Mouse (Mus musculus): Measurements from ENCODE around the gene Rffl. TPM values are rescaled to one million over a fixed set of nuclear protein-coding genes. Genes with fewer than 3 reads are reported as not detected.
"Not testable (repeated sequence)": the region's sequence is repeated elsewhere in the genome, so short reads cannot be mapped to it uniquely, and the experiment has no call there.

Gene Rffl
- total RNA-seq, 2 experiments from 2014 or later, result 5.8 to 7.5 TPM

DNA sequence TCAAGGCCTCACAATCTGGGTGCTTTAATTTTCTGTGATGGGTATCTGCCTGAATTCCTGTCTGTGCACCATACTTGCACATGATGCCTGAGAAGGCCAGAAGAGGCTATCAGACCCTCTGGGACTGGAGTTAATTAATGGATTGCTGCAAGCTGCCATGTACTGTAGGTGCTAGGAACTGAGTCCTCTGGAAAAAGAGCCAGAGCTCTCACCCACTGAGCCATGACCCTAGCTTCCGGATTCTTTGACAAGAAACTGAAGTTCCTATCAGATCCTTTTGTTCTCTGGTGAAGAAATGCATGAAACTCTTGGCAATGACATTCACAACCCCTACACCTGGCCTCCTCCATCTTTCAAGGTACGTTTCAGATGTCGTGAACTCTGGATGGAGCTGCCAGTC is 24.1 kb downstream of the Rffl start:
- no peak for DNase-seq (ENCODE audit: low spot score in 2 of 2)

DNA sequence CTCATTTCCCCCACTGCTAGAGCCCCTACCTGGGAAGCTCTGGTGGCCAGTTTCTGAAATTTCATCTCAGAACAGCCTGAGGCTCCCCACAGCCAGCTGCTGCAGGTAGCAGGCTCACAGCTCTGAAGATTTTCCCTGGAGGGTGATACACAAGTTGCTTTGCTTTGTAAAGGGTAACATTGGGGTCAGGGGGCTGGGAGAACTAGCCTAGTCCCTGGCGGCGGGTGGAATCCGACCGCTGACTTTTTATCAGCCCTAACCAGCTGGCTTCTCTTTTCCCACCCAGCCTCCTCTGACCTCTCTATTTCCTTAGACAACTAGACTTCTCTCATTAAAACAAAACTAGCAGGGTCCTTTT is 25.0 kb downstream of the Rffl start:
- DNase-seq (ENCODE audit: low spot score in 2 of 2), result no peak

GRCm38 (mm10) chr11:82845415-82846078 is 25.5 kb downstream of the Rffl start:
- peak; percentile 60 to 63 for DNase-seq (ENCODE audit: low spot score in 2 of 2)

DNA sequence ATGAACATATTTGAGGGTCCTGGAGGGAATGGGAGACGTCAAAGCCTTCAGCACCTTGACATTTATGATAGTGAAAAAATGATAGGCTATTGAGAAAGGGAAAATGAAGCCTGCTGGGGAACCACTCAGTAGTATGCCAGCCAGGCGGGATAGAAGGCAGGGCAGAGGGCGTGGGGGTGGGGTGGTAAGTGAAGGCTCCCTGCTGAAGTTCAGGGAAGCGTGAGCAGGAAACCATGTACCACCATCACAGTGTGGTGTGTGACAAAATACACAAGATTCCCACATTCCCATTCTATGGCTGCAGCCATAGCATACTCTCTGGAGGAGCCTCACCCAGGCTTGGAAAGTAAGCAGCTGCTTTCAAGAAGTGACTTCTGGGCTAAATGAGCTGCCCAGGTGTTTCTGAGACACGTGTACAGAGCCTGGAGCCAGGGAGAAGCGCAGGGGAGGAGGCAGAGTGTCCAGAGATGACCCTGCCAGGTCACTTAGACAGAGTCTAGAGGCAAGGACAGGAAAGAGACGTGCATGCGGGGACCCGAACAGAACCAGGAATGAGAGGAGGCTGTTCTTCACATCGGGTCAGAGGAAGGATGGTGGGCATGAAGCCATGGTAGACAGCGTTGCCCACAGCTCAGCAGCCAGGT is 26.1 kb downstream of the Rffl start:
- peak in 1 of 2 experiments; percentile 4 for DNase-seq (ENCODE audit: low spot score in 2 of 2)

- DNase-seq (ENCODE audit: low spot score in 2 of 2), result no peak
Measured at GRCm38 (mm10) chr11:82838511-82838910, 32.5 kb downstream of the Rffl start.

DNA sequence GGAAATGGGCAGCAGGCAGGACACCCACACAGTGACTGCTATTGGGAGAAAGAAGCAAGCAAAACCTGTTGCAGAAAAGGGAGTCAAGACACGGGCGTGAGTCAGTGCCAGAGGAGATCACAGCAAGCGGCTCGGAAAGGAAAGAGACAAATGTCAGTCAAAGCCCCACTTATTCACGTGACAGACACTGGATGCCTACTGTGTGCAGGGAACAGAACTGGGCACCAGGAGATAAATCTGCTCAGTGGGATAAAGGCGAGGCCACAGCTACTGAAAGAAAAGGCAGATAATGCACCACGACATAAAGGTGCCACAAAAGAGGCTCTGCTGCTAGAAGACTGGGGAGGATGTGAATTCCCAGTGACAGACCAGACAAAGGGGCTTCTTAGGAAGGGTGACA is 33.2 kb downstream of the Rffl start:
- DNase-seq (ENCODE audit: low spot score in 2 of 2), result no peak

- DNase-seq (ENCODE audit: low spot score in 2 of 2), result no peak
Measured at GRCm38 (mm10) chr11:82837192-82837591, 33.8 kb downstream of the Rffl start.

DNA sequence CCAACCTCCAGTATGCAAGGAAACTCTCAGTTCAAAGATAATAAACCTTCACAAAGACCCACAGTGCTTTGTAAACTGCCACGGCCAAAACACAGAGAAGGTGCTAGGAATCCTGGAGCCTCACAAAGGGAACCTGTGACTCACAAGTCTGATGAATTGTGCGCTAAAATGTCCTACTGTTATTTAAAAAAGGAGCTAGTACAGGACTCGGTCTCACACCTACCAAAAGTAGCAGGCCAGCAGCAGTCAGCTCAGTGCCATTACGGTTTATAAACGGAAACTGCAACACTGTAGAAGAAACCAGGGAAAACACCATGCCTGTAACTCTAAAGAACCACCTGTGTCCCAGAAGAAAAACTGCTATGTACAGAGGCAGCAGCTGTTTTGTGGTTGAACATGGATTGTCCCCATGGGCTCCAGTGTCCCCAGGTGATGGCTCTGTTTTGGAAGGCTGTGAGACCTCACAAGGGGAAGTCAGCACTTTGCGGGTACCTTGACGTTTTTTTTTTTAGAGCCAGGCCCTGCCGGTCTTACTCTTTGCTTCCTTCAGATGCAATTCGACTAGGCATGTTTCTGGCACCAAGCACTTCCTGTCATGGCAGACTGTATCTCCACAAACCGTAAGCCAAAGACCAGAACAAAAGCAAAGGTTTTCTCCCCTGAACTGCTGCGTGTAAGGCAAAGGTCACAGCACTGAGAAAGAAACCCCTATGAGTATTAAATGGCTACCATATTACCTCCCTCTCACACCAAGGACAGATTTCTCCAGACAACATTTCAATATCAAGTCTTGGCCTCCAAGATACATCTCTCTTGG is 35.2 kb downstream of the Rffl start:
- no peak for DNase-seq (ENCODE audit: low spot score in 2 of 2)

- DNase-seq (ENCODE audit: low spot score in 2 of 2), result not testable (repeated sequence)
Measured at GRCm38 (mm10) chr11:82834359-82834758, 36.7 kb downstream of the Rffl start.

- DNase-seq (ENCODE audit: low spot score in 2 of 2), result no peak
Measured at GRCm38 (mm10) chr11:82833929-82834328, 37.1 kb downstream of the Rffl start.

- DNase-seq (ENCODE audit: low spot score in 2 of 2), result not testable (repeated sequence)
Measured at GRCm38 (mm10) chr11:82832402-82832801, 38.6 kb downstream of the Rffl start.

DNA sequence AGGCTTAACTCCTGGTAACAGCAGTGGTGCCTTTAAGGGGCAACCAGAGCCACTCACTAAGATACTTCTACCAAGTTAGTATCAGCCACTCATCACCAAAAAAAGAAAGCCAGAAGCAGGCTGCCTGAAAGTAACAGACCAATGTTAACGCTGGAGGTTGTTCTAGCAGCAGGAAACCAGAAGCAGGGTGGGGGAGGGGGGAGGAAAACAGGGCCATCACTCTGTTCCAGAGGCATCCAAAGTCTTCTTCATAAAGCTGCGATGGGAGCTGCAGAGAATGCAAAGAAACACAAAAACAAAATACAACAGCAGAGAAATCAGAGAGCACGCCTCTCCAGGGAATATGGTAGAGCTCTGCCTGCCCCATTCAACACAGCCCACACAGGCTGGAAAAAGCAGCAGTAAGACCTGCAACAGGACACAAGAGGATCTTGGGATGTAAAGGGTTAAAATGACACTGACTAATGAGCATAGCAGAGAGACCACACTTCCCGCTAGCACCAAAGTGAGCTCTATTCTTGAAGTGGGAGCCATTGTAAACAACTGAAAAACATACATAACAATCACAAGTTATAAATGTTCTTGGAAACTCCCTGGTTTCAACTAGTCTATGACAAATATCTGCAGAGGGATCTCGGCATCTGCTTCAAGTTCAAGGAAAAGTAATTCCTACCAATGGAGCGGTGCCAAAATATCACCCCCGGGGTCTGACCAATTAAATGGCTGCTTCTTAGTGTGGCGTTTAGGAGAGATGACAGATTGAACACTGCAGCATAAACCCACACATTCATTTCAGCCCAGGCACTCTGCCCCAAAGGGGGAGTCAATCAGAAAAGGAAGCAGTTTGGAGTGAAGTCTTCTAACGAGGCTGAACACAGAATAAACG is 39.8 kb downstream of the Rffl start:
- DNase-seq (ENCODE audit: low spot score in 2 of 2), result no peak

GRCm38 (mm10) chr11:82826818-82827217 is 44.2 kb downstream of the Rffl start:
- DNase-seq (ENCODE audit: low spot score in 2 of 2), result no peak

DNA sequence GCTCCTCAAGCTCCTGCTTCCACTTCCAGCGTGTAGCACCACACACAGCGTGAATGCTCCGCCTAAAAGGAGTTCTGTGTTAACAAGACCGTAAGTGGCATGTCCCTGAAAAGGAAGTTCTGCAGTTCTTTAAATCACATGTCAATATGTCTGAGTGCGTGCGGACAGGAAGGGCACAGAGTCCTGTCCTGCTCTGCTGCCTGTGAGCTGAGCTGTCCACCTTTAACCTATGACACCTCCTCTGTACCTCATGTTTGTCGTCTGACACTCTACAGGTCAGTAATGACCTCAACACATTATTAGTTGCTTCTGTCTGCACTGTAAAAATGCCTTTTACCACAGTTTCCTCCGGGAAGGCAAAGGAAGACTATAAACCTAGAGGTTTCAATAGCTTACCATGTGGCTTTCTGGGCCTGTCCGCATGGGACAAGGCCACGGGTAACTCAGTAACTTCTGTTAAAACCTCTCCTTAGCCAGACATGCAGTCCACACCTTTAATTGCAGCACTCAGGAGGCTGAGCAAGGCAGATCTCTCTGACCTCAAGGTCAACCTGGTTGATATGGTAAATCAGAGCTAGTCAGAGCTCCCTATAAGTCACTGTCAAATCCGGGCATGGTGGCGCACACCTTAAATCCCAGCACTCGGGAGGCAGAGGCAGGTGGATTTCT is 50.1 kb downstream of the Rffl start:
- no peak for DNase-seq (ENCODE audit: low spot score in 2 of 2)

GRCm38 (mm10) chr11:82819350-82819749 is 51.7 kb downstream of the Rffl start:
- DNase-seq (ENCODE audit: low spot score in 2 of 2), result peak; percentile 13 to 38

GRCm38 (mm10) chr11:82808485-82808884 is 62.5 kb downstream of the Rffl start:
- no peak for DNase-seq (ENCODE audit: low spot score in 2 of 2)

- DNase-seq (ENCODE audit: low spot score in 2 of 2), result no peak
Measured at GRCm38 (mm10) chr11:82807370-82807769, 63.6 kb downstream of the Rffl start.

- no peak for DNase-seq (ENCODE audit: low spot score in 2 of 2)
Measured at GRCm38 (mm10) chr11:82806656-82807055, 64.4 kb downstream of the Rffl start.

DNA sequence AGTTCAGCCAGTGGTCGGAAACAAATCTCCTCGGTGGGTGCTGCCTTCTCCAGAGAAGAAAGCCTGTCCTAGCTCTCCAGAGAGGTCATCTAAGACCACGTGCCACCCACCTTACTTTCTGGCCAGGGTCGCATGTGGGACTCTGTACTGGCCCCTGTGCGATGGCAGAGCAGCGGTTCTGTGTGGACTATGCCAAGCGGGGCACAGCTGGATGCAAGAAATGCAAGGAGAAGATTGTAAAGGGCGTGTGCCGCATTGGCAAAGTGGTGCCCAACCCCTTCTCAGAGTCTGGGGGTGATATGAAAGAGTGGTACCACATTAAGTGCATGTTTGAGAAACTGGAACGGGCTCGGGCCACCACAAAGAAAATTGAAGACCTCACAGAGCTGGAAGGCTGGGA is 87.6 kb downstream of the Rffl start:
- DNase-seq (ENCODE audit: low spot score in 2 of 2), result no peak

- no peak for DNase-seq (ENCODE audit: low spot score in 2 of 2)
Measured at GRCm38 (mm10) chr11:82782197-82782596, 88.8 kb downstream of the Rffl start.
